Mouse (Mus musculus): ENCODE results near the gene Gm47841. TPM values are rescaled to one million over a fixed set of nuclear protein-coding genes. Genes with fewer than 3 reads are reported as not detected.

The Gm47841 gene
- not detected in 2 replicates for polyA plus RNA-seq (2015; fragmentation: Nextera tagmentation; extraction: Ambion mirVana)

DNA sequence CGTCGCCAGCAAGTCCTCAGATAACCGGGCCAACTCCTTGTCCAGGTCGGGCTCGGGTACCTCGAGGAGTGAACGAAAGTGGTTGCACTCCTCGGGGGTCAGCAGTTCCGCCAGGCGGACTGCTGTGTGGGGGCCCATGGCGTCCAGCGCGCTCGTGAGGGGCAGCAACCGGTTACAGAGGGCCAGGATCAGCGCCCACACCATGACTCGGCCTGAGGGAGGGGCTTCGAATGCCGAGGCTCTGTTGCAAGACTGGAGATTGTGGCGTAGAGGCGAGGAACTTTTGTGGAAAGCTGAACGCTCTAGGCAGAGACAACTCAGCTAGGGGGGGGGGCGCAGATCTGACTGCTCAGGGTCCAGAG, at the start of gene Gm47841:
Gene Gm47841 (minus strand): TSS at position 204 of the 362 bp plus-strand sequence.
- H3K4me1 ChIP-seq, result peaks cover 17% of the 10 kb centered on the region
- ATAC-seq, result peak; percentile 31; the same call in 1 of the 2 replicates

DNA sequence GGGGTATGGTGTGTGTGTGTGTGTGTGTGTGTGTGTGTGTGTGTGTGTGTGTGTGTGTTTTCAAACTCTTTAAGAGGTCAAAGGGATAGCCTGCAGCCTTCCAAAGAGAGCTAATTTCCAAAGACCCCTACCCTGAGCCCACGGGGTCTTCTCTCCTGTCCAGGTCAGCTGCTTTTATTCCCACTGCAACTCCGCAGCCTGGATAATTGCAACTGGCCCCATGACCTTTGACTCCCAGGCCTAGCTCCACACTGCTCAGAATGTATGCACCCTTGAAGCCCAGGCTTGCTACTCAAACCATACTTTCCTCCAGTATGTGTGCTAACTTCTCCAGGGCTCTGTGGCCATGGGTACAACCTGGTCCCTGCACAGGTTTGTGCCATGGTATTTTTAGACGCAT, 48.2 kb upstream of the Gm47841 start:
- Histone ChIP-seq H3K4me1 (peaks cover 33% of the 10 kb centered on the region), H3K4me2 (no peak overlapping the region), H3K9ac (no peak overlapping the region), H3K27me3 (peaks cover 13% of the 10 kb centered on the region; the same call in 1 of the 2 replicates), H3K9me3 (replicated peaks) (no peaks in the 10 kb centered on the region), H3K4me3 (no peak overlapping the region), H3K36me3 (ENCODE audit: poor library complexity, severe bottlenecking) (no peaks in the 10 kb centered on the region), H3K27ac (no peak overlapping the region)
- no peak for ATAC-seq
- WGBS, result 75% methylated on average over 3 of the region's 3 CpGs

More for the DNA sequence above, at the start of gene Gm47841:
- H3K4me2 ChIP-seq, result peak within 1 kb of the TSS; percentile 98
- H3K9me3 ChIP-seq (replicated peaks), result no peaks in the 10 kb centered on the region
- WGBS, result under 1% methylated on average over 23 of the region's 23 CpGs
- H3K36me3 ChIP-seq (ENCODE audit: poor library complexity, severe bottlenecking), result no peaks in the 10 kb centered on the region
- no peak within 1 kb of the TSS for H3K27ac ChIP-seq
- peak within 1 kb of the TSS; percentile 67 for H3K9ac ChIP-seq
- H3K4me3 ChIP-seq, result peak within 1 kb of the TSS; percentile 53
- H3K27me3 ChIP-seq, result peaks cover 86% of the 10 kb centered on the region

DNA sequence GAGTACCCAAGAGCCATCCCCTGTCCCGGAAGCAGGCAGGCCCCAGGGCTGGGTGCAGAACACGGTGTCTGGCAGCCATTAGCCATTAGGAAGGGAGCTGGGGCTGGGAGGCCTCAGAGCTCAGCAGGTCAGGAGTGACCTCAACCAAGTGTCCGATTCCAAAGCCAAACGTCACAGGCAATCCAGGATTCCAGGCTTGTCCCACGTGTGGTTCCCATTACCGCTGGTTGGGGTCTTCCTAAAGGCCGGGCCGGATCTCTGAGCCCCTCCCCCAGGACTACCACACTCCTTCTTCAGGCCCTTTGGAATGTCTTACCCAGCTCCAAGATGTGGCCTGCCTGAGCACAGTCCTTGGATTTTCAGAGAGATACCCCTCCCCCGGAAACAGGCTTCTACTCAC, 47.8 kb upstream of the Gm47841 start:
- WGBS, result 61% methylated on average over 9 of the region's 9 CpGs
- H3K4me3 ChIP-seq, result no peak overlapping the region
- H3K27me3 ChIP-seq, result peaks cover 13% of the 10 kb centered on the region; the same call in 1 of the 2 replicates
- H3K4me1 ChIP-seq, result peaks cover 33% of the 10 kb centered on the region
- H3K4me2 ChIP-seq, result no peak overlapping the region
- ATAC-seq, result no peak
- H3K36me3 ChIP-seq (ENCODE audit: poor library complexity, severe bottlenecking), result no peaks in the 10 kb centered on the region
- H3K9ac ChIP-seq, result no peak overlapping the region
- H3K9me3 ChIP-seq (replicated peaks), result no peaks in the 10 kb centered on the region
- no peak overlapping the region for H3K27ac ChIP-seq

DNA sequence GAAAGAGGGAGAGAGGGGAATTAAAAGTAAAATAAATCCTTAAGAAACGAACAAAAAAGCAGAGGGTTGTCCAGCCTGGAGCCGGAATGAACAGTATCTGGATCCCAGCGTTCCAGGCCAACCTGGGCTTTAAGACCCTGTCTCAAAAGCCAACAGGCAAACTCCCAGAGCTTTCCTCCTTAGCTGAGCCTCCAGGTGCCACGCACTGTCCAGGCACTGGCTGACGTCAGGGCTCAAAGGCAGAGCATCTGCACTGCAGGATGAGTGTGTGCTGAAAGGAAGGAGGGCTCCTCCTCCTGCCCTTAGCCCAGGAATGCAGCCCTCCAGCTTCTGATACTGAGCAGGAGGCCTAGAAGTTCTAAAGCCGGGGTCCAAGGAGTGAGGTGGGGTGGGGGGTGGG, 46.8 kb upstream of the Gm47841 start:
- Histone ChIP-seq H3K4me3 (no peak overlapping the region), H3K4me2 (no peak overlapping the region), H3K36me3 (ENCODE audit: poor library complexity, severe bottlenecking) (no peaks in the 10 kb centered on the region), H3K27me3 (peaks cover 5% of the 10 kb centered on the region; the same call in 1 of the 2 replicates), H3K9ac (no peak overlapping the region), H3K27ac (no peak overlapping the region; the same call in 1 of the 2 replicates), H3K9me3 (replicated peaks) (no peaks in the 10 kb centered on the region), H3K4me1 (peaks cover 33% of the 10 kb centered on the region)
- no peak for ATAC-seq
- 41% methylated on average over 6 of the region's 6 CpGs for WGBS

DNA sequence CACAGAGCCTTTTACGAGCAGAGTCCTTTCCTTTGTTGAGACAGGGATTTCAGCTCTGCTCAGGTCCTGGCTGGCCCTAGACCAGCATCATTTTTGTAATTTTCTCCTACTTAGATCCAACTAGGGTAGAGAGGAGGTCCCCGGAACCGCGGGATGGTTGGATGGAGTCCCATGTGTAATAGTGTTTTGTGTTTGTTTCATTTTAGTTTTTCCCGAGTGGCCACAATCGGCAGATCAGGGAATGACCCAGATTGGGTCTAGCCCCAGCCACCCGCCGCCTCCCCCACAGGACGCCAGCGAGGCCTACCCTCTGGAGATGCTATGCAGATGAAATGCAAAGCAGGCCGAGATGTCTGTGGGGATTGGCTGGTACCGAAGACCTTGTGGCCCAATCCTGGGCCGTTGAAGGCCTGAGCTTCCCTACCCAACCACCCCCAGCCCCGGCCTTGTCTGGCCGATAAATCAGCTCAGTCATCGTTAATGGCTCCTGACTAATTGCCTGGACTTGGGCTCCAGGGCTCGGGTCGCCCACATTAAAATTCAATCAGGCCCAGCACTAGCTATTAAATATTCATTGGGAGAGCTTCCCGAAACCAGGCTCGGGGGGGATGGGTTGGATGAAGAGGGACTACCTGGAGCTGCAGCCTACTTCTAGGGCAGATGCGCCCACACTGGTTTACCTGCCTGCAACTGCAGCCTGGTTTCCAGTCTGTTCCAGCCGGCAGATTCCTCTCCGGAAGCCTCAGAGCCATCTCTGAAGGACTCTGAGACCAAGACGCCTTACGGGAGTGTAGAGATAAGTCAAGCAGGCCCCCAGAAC, 45.8 kb upstream of the Gm47841 start:
- H3K9ac ChIP-seq, result 0 out of 2 replicates have a peak overlapping the region, but pooled peaks have one; percentile 28
- peak overlapping the region; percentile 43 for H3K4me2 ChIP-seq
- no peaks in the 10 kb centered on the region for H3K9me3 ChIP-seq (replicated peaks)
- H3K4me3 ChIP-seq, result no peak overlapping the region; the same call in 1 of the 2 replicates
- no peaks in the 10 kb centered on the region for H3K36me3 ChIP-seq (ENCODE audit: poor library complexity, severe bottlenecking)
- H3K27me3 ChIP-seq, result peaks cover 3% of the 10 kb centered on the region; the same call in 1 of the 2 replicates
- peak; percentile 94 for ATAC-seq
- H3K27ac ChIP-seq, result peak overlapping the region; percentile 22; the same call in 1 of the 2 replicates
- WGBS, result 11% methylated on average over 25 of the region's 25 CpGs
- H3K4me1 ChIP-seq, result peaks cover 28% of the 10 kb centered on the region

DNA sequence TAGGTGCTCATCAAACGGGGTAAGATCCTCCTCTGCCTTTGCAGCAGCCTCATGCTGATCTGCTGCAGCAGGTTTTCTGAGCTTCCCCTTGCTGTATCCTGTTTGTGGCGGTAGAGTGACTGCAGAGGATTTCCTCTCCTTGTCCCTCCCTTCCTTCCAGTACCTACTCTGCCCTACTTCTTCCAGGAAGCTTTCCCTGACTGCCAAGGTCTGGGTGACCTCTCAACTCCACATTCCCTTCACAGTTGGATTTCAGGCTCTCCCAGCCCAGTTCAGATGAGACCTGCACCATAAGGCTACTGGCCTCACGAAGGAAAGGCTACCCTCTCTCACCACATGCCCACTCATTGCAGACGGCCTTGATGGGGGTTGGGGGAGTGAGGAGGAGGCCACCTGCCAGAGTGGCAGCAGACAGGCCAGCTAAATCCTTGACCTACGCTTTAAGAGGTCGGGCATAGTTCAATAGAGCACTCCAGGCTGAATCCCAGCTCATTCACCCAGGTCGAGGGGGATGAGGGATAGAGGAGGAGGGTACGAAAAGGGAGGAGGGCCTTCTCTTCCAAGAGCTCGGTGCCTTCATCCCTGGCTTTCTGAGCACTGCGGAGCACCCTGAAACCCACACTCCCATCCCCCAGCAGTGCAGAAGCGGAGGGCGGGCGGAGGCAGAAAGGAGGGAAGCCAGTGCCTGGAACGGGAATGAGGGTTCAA, 45.1 kb upstream of the Gm47841 start:
- peak overlapping the region; percentile 43 for H3K4me2 ChIP-seq
- H3K36me3 ChIP-seq (ENCODE audit: poor library complexity, severe bottlenecking), result no peaks in the 10 kb centered on the region
- ATAC-seq, result peak; percentile 44; the same call in 1 of the 2 replicates
- peaks cover 22% of the 10 kb centered on the region for H3K4me1 ChIP-seq
- no peak overlapping the region for H3K4me3 ChIP-seq
- 25% methylated on average over 14 of the region's 14 CpGs for WGBS
- H3K9me3 ChIP-seq (replicated peaks), result no peaks in the 10 kb centered on the region
- 0 out of 2 replicates have a peak overlapping the region, but pooled peaks have one; percentile 28 for H3K9ac ChIP-seq
- peaks cover 3% of the 10 kb centered on the region; the same call in 1 of the 2 replicates for H3K27me3 ChIP-seq
- H3K27ac ChIP-seq, result peak overlapping the region; percentile 22; the same call in 1 of the 2 replicates

DNA sequence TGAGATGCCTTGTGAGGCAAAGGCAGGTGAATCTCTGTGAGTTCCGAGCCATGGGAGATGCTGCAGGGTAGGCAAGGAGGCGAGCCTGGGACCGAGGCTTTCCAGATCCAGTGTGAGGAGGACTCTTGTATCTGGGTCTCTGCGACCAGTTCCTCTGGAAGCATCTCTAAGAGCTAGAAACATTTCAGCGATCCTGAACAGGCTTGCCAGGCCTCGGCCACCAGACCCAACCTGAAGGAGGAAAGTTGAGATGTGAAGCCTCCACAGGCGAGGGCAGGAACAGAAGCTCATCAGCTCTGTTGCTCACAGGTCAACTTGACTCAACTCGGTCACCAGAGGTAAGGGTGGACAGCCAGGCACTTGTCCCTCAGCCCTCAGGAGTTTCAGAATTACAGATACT, 44.4 kb upstream of the Gm47841 start:
- Histone ChIP-seq H3K9me3 (replicated peaks) (no peaks in the 10 kb centered on the region), H3K27me3 (peaks cover 3% of the 10 kb centered on the region; the same call in 1 of the 2 replicates), H3K4me2 (no peak overlapping the region), H3K4me1 (peaks cover 22% of the 10 kb centered on the region), H3K36me3 (ENCODE audit: poor library complexity, severe bottlenecking) (no peaks in the 10 kb centered on the region), H3K4me3 (no peak overlapping the region), H3K27ac (no peak overlapping the region), H3K9ac (no peak overlapping the region)
- 92% methylated on average over 8 of the region's 8 CpGs for WGBS
- no peak for ATAC-seq

DNA sequence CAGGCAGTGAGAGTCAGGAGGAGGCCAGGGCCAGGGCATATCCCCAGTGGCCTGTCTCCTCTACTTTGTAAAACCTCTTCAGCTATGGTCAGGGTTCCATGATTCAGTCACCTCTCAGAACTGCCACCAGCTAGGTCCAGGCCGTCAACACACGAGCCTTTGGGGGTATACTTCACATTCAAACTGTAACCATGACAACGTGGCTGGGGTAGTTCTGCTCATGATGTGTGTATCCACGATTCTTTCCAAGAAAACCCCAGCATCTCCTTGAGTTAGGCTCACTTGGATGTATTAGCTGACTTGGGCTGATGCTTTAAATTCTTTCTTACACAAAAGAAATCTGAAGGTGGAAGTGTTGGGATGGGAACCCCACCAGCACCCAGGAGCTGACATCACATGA, 41.1 kb upstream of the Gm47841 start:
- H3K36me3 ChIP-seq (ENCODE audit: poor library complexity, severe bottlenecking), result no peaks in the 10 kb centered on the region
- peaks cover 3% of the 10 kb centered on the region; the same call in 1 of the 2 replicates for H3K27me3 ChIP-seq
- no peak overlapping the region for H3K27ac ChIP-seq
- no peaks in the 10 kb centered on the region for H3K9me3 ChIP-seq (replicated peaks)
- peaks cover 14% of the 10 kb centered on the region for H3K4me1 ChIP-seq
- ATAC-seq, result no peak
- 41% methylated on average over 4 of the region's 4 CpGs for WGBS
- H3K4me3 ChIP-seq, result no peak overlapping the region
- no peak overlapping the region for H3K9ac ChIP-seq
- no peak overlapping the region for H3K4me2 ChIP-seq

DNA sequence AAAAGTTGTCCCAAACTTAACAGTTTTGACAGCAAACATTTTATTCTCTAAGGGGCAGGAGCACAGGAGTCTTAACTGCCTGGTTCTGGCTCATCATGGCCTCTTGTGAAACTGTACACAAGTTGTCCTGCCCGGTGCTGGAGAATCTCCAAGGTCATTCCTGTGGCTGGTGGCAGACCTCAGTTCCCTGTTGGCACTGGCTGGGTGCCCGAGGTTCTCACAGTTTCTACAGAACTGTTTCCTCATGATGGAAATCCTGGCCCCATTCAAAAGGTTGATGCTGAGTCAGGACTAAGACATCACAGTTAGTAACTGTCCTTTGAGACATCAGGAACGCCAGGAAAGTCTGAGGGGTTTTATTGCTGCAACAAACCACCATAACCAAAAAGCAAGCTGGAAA, 39.8 kb upstream of the Gm47841 start:
- Histone ChIP-seq H3K4me1 (0 out of 2 replicates have a peak, but pooled peaks cover under 1% of the 10 kb centered on the region), H3K4me3 (no peak overlapping the region)
- 83% methylated on average over 3 of the region's 3 CpGs for WGBS

DNA sequence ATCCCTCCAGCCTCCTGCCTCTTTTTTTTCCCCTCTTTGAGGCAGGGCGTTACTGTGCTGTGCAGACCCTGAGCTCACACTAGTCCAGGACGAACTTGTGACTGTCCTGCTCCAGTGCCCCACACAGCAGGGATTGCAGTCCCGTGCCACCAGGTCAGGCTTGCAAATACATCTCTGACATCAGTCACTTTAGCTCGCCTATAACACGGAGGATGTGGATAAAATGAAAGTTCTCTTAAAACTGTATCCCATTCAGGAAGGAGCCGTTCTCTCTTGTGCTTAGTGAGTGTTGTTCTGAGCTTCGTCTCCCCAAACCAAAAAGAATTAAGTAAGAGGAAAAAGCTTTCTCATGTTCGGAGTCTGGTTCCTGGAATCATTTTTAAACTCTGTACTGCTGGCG, 39.3 kb upstream of the Gm47841 start:
- Histone ChIP-seq H3K4me2 (no peak overlapping the region), H3K9me3 (replicated peaks) (no peaks in the 10 kb centered on the region), H3K36me3 (ENCODE audit: poor library complexity, severe bottlenecking) (no peaks in the 10 kb centered on the region), H3K27me3 (no peaks in the 10 kb centered on the region), H3K4me1 (no peaks in the 10 kb centered on the region), H3K27ac (no peak overlapping the region), H3K4me3 (no peak overlapping the region), H3K9ac (no peak overlapping the region)
- 74% methylated on average over 9 of the region's 9 CpGs for WGBS
- no peak for ATAC-seq

More for the DNA sequence above, 39.8 kb upstream of the Gm47841 start:
- Histone ChIP-seq H3K36me3 (ENCODE audit: poor library complexity, severe bottlenecking) (no peaks in the 10 kb centered on the region), H3K27me3 (peaks cover 2% of the 10 kb centered on the region; the same call in 1 of the 2 replicates), H3K27ac (no peak overlapping the region), H3K4me2 (no peak overlapping the region), H3K9me3 (replicated peaks) (no peaks in the 10 kb centered on the region), H3K9ac (no peak overlapping the region)
- no peak for ATAC-seq

DNA sequence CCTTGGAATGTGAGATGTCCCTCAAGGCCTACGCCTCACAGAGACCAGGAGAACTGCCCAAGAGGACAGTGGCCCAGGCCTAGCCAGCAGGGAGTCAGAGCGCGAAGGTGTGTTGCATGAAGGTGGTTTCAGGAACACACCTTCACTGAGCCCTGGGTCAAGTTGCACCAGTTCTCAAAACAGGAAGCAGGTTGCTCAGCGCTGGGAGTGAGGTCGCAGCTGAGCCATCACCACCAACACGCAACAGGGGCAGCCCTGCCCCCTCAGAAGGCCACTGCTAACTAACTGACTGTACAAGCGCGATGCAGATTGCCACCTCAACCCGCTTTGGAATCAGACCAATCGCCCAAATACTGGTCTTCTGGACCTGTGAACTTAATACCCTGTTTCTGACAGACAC, 37.3 kb upstream of the Gm47841 start:
- H3K4me2 ChIP-seq, result no peak overlapping the region
- no peaks in the 10 kb centered on the region for H3K36me3 ChIP-seq (ENCODE audit: poor library complexity, severe bottlenecking)
- 87% methylated on average over 10 of the region's 10 CpGs for WGBS
- no peak overlapping the region for H3K9ac ChIP-seq
- no peak overlapping the region for H3K27ac ChIP-seq
- no peak for ATAC-seq
- no peaks in the 10 kb centered on the region for H3K4me1 ChIP-seq
- H3K27me3 ChIP-seq, result peaks cover 15% of the 10 kb centered on the region
- H3K4me3 ChIP-seq, result no peak overlapping the region
- no peaks in the 10 kb centered on the region for H3K9me3 ChIP-seq (replicated peaks)

DNA sequence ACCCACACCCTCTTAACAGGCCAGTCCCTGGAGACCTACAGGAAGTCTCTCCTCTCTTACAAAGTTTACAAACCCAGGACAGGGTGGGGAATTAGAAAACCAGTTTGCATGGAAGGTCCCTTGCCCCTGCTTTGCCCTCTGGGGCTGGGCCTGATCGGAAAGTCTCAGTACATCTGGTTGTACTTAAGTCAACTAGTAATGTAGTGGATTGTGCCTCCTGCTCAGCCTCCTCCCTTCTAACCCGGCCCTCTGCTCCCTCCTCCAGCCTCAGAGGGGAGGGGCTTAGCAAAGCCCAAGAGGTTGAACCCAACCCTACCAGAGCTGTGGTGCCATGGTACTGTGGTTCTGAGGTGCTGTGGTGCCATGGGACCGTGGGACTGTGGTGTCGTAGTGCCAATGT, 35.0 kb upstream of the Gm47841 start:
- peaks cover 33% of the 10 kb centered on the region for H3K27me3 ChIP-seq
- no peak overlapping the region for H3K4me3 ChIP-seq
- H3K4me2 ChIP-seq, result no peak overlapping the region
- no peaks in the 10 kb centered on the region for H3K9me3 ChIP-seq (replicated peaks)
- no peak for ATAC-seq
- H3K4me1 ChIP-seq, result peaks cover 15% of the 10 kb centered on the region
- H3K9ac ChIP-seq, result no peak overlapping the region
- H3K27ac ChIP-seq, result no peak overlapping the region
- no peaks in the 10 kb centered on the region for H3K36me3 ChIP-seq (ENCODE audit: poor library complexity, severe bottlenecking)
- 61% methylated on average over 4 of the region's 4 CpGs for WGBS

All from forebrain, embryonic 13.5 days (tissue).